Mouse (Mus musculus) kidney, postnatal 36 days (tissue): ENCODE data around the gene Trmt2a.
"Not testable (repeated sequence)": the region's sequence is repeated elsewhere in the genome, so short reads cannot be mapped to it uniquely, and the experiment has no call there.

Experiments
- DNase-seq, 2 experiments: peaks; one replicate each; pipeline ENCODE4 v3.0.0; 2021 to 2022; ENCODE audit warnings: mixed read lengths in 2 of 2

Trmt2a gene

GRCm38 (mm10) chr16:18289067-18289588 is 40.6 kb downstream of the Trmt2a start, which contains the start of gene Dgcr8:
Gene Dgcr8, minus strand, starts transcription at chr16:18289246.
- DNase-seq: peak; percentile 98

- DNase-seq: not testable (repeated sequence)
Observed at GRCm38 (mm10) chr16:18289614-18290013, 41.1 kb downstream of the Trmt2a start.
